Mouse (Mus musculus): ENCODE results near the gene Ago1. TPM values are rescaled to one million over a fixed set of nuclear protein-coding genes. Genes with fewer than 3 reads are reported as not detected.

The Ago1 gene
- total RNA-seq, 1 experiment from 2014 or later, result 29.3 TPM

- DNase-seq, result no peak
Observed at GRCm38 (mm10) chr4:126412526-126412925, 55.9 kb downstream of the Ago1 start.

Other genes with a start within 250 kb of the Ago1 start
- gene Map7d1, start 212.2 kb downstream of the Ago1 start, total RNA-seq (2021), result 53.4 and 67.3 TPM in 2 replicates
- gene Trappc3, start 206.3 kb downstream of the Ago1 start, total RNA-seq (2021), result 70.8 and 75.6 TPM in 2 replicates
- gene Col8a2, start 181.8 kb downstream of the Ago1 start, total RNA-seq (2021), result 2.9 and 3.1 TPM in 2 replicates
- gene Adprhl2, start 146.9 kb downstream of the Ago1 start, total RNA-seq (2021), result 27.3 and 34.9 TPM in 2 replicates
- 2.4 and 3.3 TPM in 2 replicates for gene Tekt2, start 142.9 kb downstream of the Ago1 start, total RNA-seq (2021)
- 19.3 and 20.8 TPM in 2 replicates for gene Ago3, start 39.0 kb downstream of the Ago1 start, total RNA-seq (2021)
- 4.3 and 5.9 TPM in 2 replicates for gene Ago4, start 64.9 kb upstream of the Ago1 start, total RNA-seq (2021)
- gene Clspn, start 88.4 kb upstream of the Ago1 start, total RNA-seq (2021), result 10.2 and 11.3 TPM in 2 replicates
- 8.8 and 11.7 TPM in 2 replicates for gene 5730409E04Rik, start 141.2 kb upstream of the Ago1 start, total RNA-seq (2021)
- gene Psmb2, start 209.0 kb upstream of the Ago1 start, total RNA-seq (2021), result 184 and 190 TPM in 2 replicates

Data from adrenal gland, postnatal 14 days (tissue).